Comparison of ENCODE assay signal across 8 mouse cellular contexts in the genomic region with DNA sequence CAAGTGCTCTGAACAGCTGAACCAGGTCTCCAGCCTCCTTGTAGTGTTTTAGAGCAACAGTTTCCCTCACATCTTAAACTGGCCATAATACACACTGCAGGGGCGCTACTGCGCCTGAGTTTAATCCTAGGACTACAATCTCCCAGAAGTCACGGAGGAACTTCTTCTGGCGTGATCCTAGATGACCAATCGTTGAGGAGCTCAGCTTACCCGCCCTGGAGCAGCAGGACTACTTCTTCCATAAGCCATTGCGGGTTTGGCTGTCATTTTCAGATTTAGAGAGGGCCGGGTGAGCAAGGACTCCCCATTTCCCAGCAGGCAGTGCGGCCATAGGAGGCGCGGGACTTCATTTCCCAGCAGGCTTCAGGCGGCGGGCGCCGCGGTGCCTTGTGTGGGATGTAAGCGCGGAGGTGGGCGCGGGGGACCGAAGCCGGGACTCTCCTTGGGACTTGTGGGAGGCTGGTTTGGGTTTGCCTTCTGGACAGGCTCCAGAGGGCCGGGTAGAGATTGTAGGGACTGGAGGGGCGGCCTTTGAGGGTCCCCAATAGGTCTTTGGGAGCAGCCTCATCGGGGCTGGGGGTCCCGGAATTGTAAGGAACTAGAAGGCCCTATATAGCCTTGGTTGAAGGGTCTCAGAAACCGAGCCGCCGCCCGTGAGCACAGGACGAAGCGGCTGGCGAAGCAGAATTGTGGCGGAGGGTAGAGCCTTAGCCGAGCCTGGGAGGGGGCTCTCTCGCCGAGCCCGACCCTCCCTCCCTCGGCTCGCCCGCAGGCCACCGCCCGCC. TPM values are rescaled to one million over a fixed set of nuclear protein-coding genes. Genes with fewer than 3 reads are reported as not detected.
A peak's percentile ranks its signal among the peaks of the same experiment; 100 is the strongest.
DNase-seq lines count a peak whose midpoint lies in the region; ATAC-seq and TF ChIP-seq lines count a peak whose summit lies in the region.

A gene (plus strand): TSS at position 307 of the 785 bp plus-strand sequence.

- WGBS in cerebellum, adult 2 months, result under 1% methylated on average over 41 of the region's 43 CpGs
- 1% methylated on average over 40 of the region's 43 CpGs for WGBS in forebrain, postnatal 0 days
- under 1% methylated on average over 38 of the region's 43 CpGs for WGBS in lung, embryonic 15.5 days

- H3K79me2 ChIP-seq in MEL (ENCODE audit: control insufficient read depth, insufficient read depth, low read length, poor library complexity), result peaks cover 14% of the 10 kb centered on the region

- H3K9me3 ChIP-seq in MEL (replicated peaks; ENCODE audit: insufficient read depth, low read length), result no peaks in the 10 kb centered on the region
- H3K9me3 ChIP-seq in forebrain, postnatal 0 days (ENCODE audit: low read length), result no peaks in the 10 kb centered on the region
- H3K9me3 ChIP-seq in lung, embryonic 15.5 days, result no peaks in the 10 kb centered on the region

- peak within 1 kb of the TSS; percentile 74 for H3K27ac ChIP-seq in MEL (ENCODE audit: control insufficient read depth, low read depth, low read length)
- peak within 1 kb of the TSS; percentile 53 for H3K27ac ChIP-seq in cerebellum, adult 2 months (ENCODE audit: insufficient read depth, low read length)
- H3K27ac ChIP-seq in forebrain, postnatal 0 days (ENCODE audit: low read depth, low read length), result peak within 1 kb of the TSS; percentile 71
- H3K27ac ChIP-seq in lung, embryonic 15.5 days, result peak within 1 kb of the TSS; percentile 89

- no peak for TF ChIP-seq EP300 in MEL (IDR thresholded peaks at IDR 0.05; ENCODE audit: low read depth in 1 of 2, low read length in 2 of 2)

- peak; percentile 97 for ATAC-seq in forebrain, postnatal 0 days
- peak; percentile 92 for ATAC-seq in lung, embryonic 15.5 days (ENCODE audit: borderline replicate concordance, extremely low read depth, low FRiP score, low TSS enrichment)

- peaks cover 0 to 11% of the 10 kb centered on the region in 2 experiments; a peak in 2 of 4 replicates for H3K36me3 ChIP-seq in MEL (ENCODE audit: control insufficient read depth in 1 of 2, insufficient read depth in 2 of 2, low read length in 2 of 2)
- peaks cover 29% of the 10 kb centered on the region for H3K36me3 ChIP-seq in forebrain, postnatal 0 days (ENCODE audit: insufficient read depth)
- peaks cover 30% of the 10 kb centered on the region for H3K36me3 ChIP-seq in lung, embryonic 15.5 days

- peak within 1 kb of the TSS; percentile 81 for H3K9ac ChIP-seq in MEL (ENCODE audit: control insufficient read depth, low read depth, low read length, poor library complexity, severe bottlenecking)
- peak within 1 kb of the TSS; percentile 86 for H3K9ac ChIP-seq in forebrain, postnatal 0 days
- peak within 1 kb of the TSS; percentile 90 for H3K9ac ChIP-seq in lung, embryonic 15.5 days

- H3K27me3 ChIP-seq in MEL (ENCODE audit: control insufficient read depth in 1 of 2, insufficient read depth in 2 of 2, low read length in 2 of 2), result no peaks in the 10 kb centered on the region
- H3K27me3 ChIP-seq in cerebellum, adult 2 months (ENCODE audit: control insufficient read depth, insufficient read depth, low read length), result no peaks in the 10 kb centered on the region
- H3K27me3 ChIP-seq in forebrain, postnatal 0 days (ENCODE audit: insufficient read depth, low read length), result no peaks in the 10 kb centered on the region
- H3K27me3 ChIP-seq in lung, embryonic 15.5 days, result no peaks in the 10 kb centered on the region

- TF ChIP-seq RAD21 in MEL (IDR thresholded peaks at IDR 0.05; ENCODE audit: low read depth, low read length), result no peak

- H3K4me3 ChIP-seq in MEL (ENCODE audit: control insufficient read depth in 1 of 2, insufficient read depth in 1 of 2, low read depth in 2 of 2, low read length in 2 of 2), result peak within 1 kb of the TSS; percentile 57 to 72
- peak within 1 kb of the TSS; percentile 68 for H3K4me3 ChIP-seq in cerebellum, adult 2 months (replicated peaks; ENCODE audit: insufficient read depth, low read depth, low read length)
- H3K4me3 ChIP-seq in forebrain, postnatal 0 days (ENCODE audit: low read depth, low read length), result peak within 1 kb of the TSS; percentile 65
- peak within 1 kb of the TSS; percentile 89 for H3K4me3 ChIP-seq in lung, embryonic 15.5 days

- peak; percentile 33 to 98; a peak in 3 of 4 replicates for TF ChIP-seq POLR2A in MEL (IDR thresholded peaks at IDR 0.05; ENCODE audit: control insufficient read depth in 1 of 2, insufficient read depth in 1 of 2, low read depth in 1 of 2, low read length in 2 of 2, poor library complexity in 1 of 2)
- peak; percentile 48; the same call in 1 of the 2 replicates for TF ChIP-seq POLR2A in cerebellum, adult 2 months (IDR thresholded peaks at IDR 0.05; ENCODE audit: borderline replicate concordance, insufficient read depth, low read length)

- peak; percentile 98 for DNase-seq in MEL (ENCODE audit: low read depth, low spot score)
- peak; percentile 93 to 97 for DNase-seq in cerebellum, adult 2 months
- DNase-seq in forebrain, postnatal 0 days, result peak; percentile 98
- DNase-seq in heart, postnatal 4 days, result peak; percentile 93
- peak; percentile 96 to 97 for DNase-seq in layer of hippocampus, adult 8-10 months (ENCODE audit: low spot score in 2 of 2)
- peak; percentile 95 for DNase-seq in ovary, adult 18-20 months (ENCODE audit: low spot score)
- peak; percentile 95 for DNase-seq in thymus, postnatal 0 days (ENCODE audit: low spot score)

- peak within 1 kb of the TSS; percentile 84 for H3K4me2 ChIP-seq in forebrain, postnatal 0 days (ENCODE audit: low read depth)
- peak within 1 kb of the TSS; percentile 86 for H3K4me2 ChIP-seq in lung, embryonic 15.5 days

- H3K4me1 ChIP-seq in MEL (ENCODE audit: control insufficient read depth in 1 of 2, insufficient read depth in 2 of 2, low read length in 2 of 2), result peaks cover 3 to 15% of the 10 kb centered on the region in 2 experiments
- H3K4me1 ChIP-seq in cerebellum, adult 2 months (ENCODE audit: control insufficient read depth, insufficient read depth, low read length), result peaks cover 12% of the 10 kb centered on the region
- H3K4me1 ChIP-seq in forebrain, postnatal 0 days (ENCODE audit: insufficient read depth), result peaks cover 10% of the 10 kb centered on the region; the same call in 1 of the 2 replicates
- H3K4me1 ChIP-seq in lung, embryonic 15.5 days, result peaks cover 32% of the 10 kb centered on the region

- peak; percentile 5 to 44 (median 28); a peak in 3 of 6 replicates for TF ChIP-seq CTCF in MEL (IDR thresholded peaks at IDR 0.05 in 2 of 3, conservative IDR thresholded peaks at IDR 0.05 in 1 of 3; ENCODE audit: control insufficient read depth in 1 of 3, insufficient read depth in 1 of 3, low read depth in 2 of 3, low read length in 3 of 3, poor library complexity in 1 of 3, severe bottlenecking in 1 of 3)
- TF ChIP-seq CTCF in cerebellum, adult 2 months (IDR thresholded peaks at IDR 0.05; ENCODE audit: borderline replicate concordance, insufficient read depth, low read depth, low read length), result 0 out of 2 replicates have a peak, but pooled peaks have one; percentile 14
- peak; percentile 72 for TF ChIP-seq CTCF in forebrain, postnatal 0 days (IDR thresholded peaks at IDR 0.05; ENCODE audit: low read depth)

TF ChIP-seq in MEL, 35 proteins besides CTCF, POLR2A, EP300 and RAD21 (continues in another document):
- TF ChIP-seq RCOR1 (IDR thresholded peaks at IDR 0.05; ENCODE audit: low read depth, low read length) (no peak), HCFC1 (IDR thresholded peaks at IDR 0.05; ENCODE audit: low read depth, low read length) (peak; percentile 99), KAT2A (conservative IDR thresholded peaks at IDR 0.05; ENCODE audit: low read depth, low read length) (peak; percentile 88), NRF1 (IDR thresholded peaks at IDR 0.05; ENCODE audit: insufficient read depth, low read depth, low read length, poor library complexity, severe bottlenecking) (peak; percentile 37; the same call in 1 of the 2 replicates), MYC (IDR thresholded peaks at IDR 0.05; ENCODE audit: low read depth, low read length) (no peak), POLR2AphosphoS5 (IDR thresholded peaks at IDR 0.05; ENCODE audit: borderline replicate concordance, low read depth, low read length) (peak; percentile 35; the same call in 1 of the 2 replicates), NELFE (IDR thresholded peaks at IDR 0.05; ENCODE audit: low read depth, low read length) (peak; percentile 95), GATA1 (IDR thresholded peaks at IDR 0.05; ENCODE audit: low read depth, low read length) (no peak), MAFK (IDR thresholded peaks at IDR 0.05; ENCODE audit: borderline replicate concordance, low read depth, low read length) (no peak), USF1 (IDR thresholded peaks at IDR 0.05; ENCODE audit: low read depth, low read length) (peak; percentile 69), CHD2 (IDR thresholded peaks at IDR 0.05; ENCODE audit: low read length) (no peak), ZMIZ1 (IDR thresholded peaks at IDR 0.05; ENCODE audit: low read depth, low read length) (peak; percentile 80), JUND (IDR thresholded peaks at IDR 0.05; ENCODE audit: low read depth, low read length) (no peak), ZKSCAN1 (IDR thresholded peaks at IDR 0.05; ENCODE audit: low read depth, low read length) (no peak), ELF1 (IDR thresholded peaks at IDR 0.05; ENCODE audit: low read depth, low read length) (peak; percentile 69), E2F4 (IDR thresholded peaks at IDR 0.05; ENCODE audit: borderline replicate concordance, low read depth, low read length) (peak; percentile 62; the same call in 1 of the 2 replicates), TBP (IDR thresholded peaks at IDR 0.05; ENCODE audit: low read depth, low read length) (peak; percentile 91), MAZ (IDR thresholded peaks at IDR 0.05; ENCODE audit: low read depth, low read length) (peak; percentile 56; the same call in 1 of the 2 replicates), MXI1 (IDR thresholded peaks at IDR 0.05; ENCODE audit: low read depth, low read length) (peak; percentile 71), ZNF384 (IDR thresholded peaks at IDR 0.05; ENCODE audit: low read depth, low read length) (no peak), TCF12 (IDR thresholded peaks at IDR 0.05; ENCODE audit: low read depth, low read length) (peak; percentile 42; the same call in 1 of the 2 replicates)

RNA-seq across cellular contexts. Expression of the gene that starts here (rescaled TPM):
- 37.7 and 39.4 TPM in 2 replicates for total RNA-seq in MEL (2012; rRNA removed)
- polyA plus RNA-seq in MEL (2012; ENCODE audit: insufficient read depth in 1 of 2, insufficient read length in 2 of 2, low read depth in 1 of 2, low replicate concordance in 2 of 2, missing spikeins in 1 of 2), result 100 to 1,000 TPM in 1 of 2 experiments, not detected in 1; 132 TPM
- 84.1 and 85.5 TPM in 2 replicates for polyA plus RNA-seq in cerebellum, adult 2 months (2012; rRNA removed)
- 60.5 and 64.3 TPM in 2 replicates for total RNA-seq in forebrain, postnatal 0 days (2014; rRNA removed)
- polyA plus RNA-seq in forebrain, postnatal 0 days (2015; fragmentation: Nextera tagmentation; extraction: Ambion mirVana), result 58.3 and 60.9 TPM in 2 replicates
- 10 to 100 TPM; 16.6 to 18.5 TPM for total RNA-seq in heart, postnatal 4 days (2021)
- 10 to 100 TPM; 60.0 to 74.4 (median 63.5) TPM for total RNA-seq in layer of hippocampus, adult 8-10 months (2022)
- 82.6 and 85.7 TPM in 2 replicates for polyA plus RNA-seq in lung, embryonic 15.5 days (2015; fragmentation: Nextera tagmentation; extraction: Ambion mirVana)
- 54.0 and 54.2 TPM in 2 replicates for polyA plus RNA-seq in thymus, postnatal 0 days (2015; fragmentation: Nextera tagmentation; extraction: Ambion mirVana)

Comparison
In these comparisons a context has a peak if more than half of its experiments do, and no peak if none do; other contexts are left out.
1. Peak in every context shown above with its lines: DNase-seq, ATAC-seq, H3K4me3 ChIP-seq and H3K27ac ChIP-seq.
2. CTCF ChIP-seq: peak in every context shown above with its lines; median percentile 72 in forebrain, postnatal 0 days; 28 in MEL; 14 in cerebellum, adult 2 months.